Mouse (Mus musculus) CH12.LX (cell line): ENCODE data around the gene Tead1. TPM values are rescaled to one million over a fixed set of nuclear protein-coding genes. Genes with fewer than 3 reads are reported as not detected.

Source experiments
- DNase-seq: peaks from one replicate; pipeline ENCODE4 v3.0.0-alpha.2; 2013; ENCODE audit errors: extremely low read depth
- H3K27ac ChIP-seq: 2 replicates; pipeline ENCODE4 v1.5.1; 2012; ENCODE audit warnings: low read depth, mild to moderate bottlenecking, control low read depth, moderate library complexity; ENCODE audit not compliant: insufficient read depth
- H3K27me3 ChIP-seq: replicated peaks from 2 replicates; pipeline ENCODE3; 2012; ENCODE audit warnings: inconsistent platforms
- H3K36me3 ChIP-seq, 2 experiments: replicated peaks in 1 of 2; 2 replicates each; pipeline versions ENCODE3 to v1.6.1; 2012; ENCODE audit warnings: inconsistent platforms in 1 of 2, low read length in 1 of 2, mild to moderate bottlenecking in 1 of 2, mixed read lengths in 1 of 2, moderate library complexity in 1 of 2; ENCODE audit not compliant: control insufficient read depth in 1 of 2, insufficient read depth in 1 of 2
- H3K4me1 ChIP-seq, 2 experiments: 2 replicates each; pipeline ENCODE4 v1.6.1; 2012; ENCODE audit warnings: inconsistent platforms in 1 of 2, moderate library complexity in 1 of 2; ENCODE audit not compliant: insufficient read depth in 2 of 2, control insufficient read depth in 1 of 2
- H3K4me2 ChIP-seq: 2 replicates; pipeline ENCODE4 v1.6.1; 2012; ENCODE audit warnings: low read depth, mild to moderate bottlenecking, control low read depth; ENCODE audit not compliant: poor library complexity, insufficient read depth, severe bottlenecking
- H3K4me3 ChIP-seq, 3 experiments: fragments of 150-350 bp in 1 of 3; sonication (generic) in 1 of 3; replicated peaks in 1 of 3; 2 replicates each; pipeline versions ENCODE3 to v1.5.1; 2011 to 2012; ENCODE audit warnings: low read depth in 2 of 3, low read length in 2 of 3, mild to moderate bottlenecking in 2 of 3, moderate library complexity in 2 of 3, control low read depth in 1 of 3, improper control_type of control experiment in 1 of 3, inconsistent platforms in 1 of 3, mixed read lengths in 1 of 3; ENCODE audit not compliant: poor library complexity in 1 of 3
- H3K79me2 ChIP-seq: replicated peaks from 2 replicates; pipeline ENCODE4 v1.6.1; 2012; ENCODE audit warnings: mild to moderate bottlenecking, moderate library complexity; ENCODE audit not compliant: control insufficient read depth, poor library complexity, insufficient read depth, severe bottlenecking; ENCODE audit errors: extremely low read depth
- H3K9ac ChIP-seq: 2 replicates; pipeline ENCODE4 v1.6.1; 2012; ENCODE audit warnings: low read depth, mild to moderate bottlenecking, control low read depth, moderate library complexity; ENCODE audit not compliant: insufficient read depth
- H3K9me3 ChIP-seq: replicated peaks from 2 replicates; pipeline ENCODE3; 2012; ENCODE audit warnings: low read length, inconsistent platforms, mixed read lengths
- CHD1 ChIP-seq: IDR thresholded peaks from 2 replicates; pipeline ENCODE4 v1.6.1; 2012; ENCODE audit warnings: low read depth, low read length, improper control_type of control experiment, inconsistent platforms
- CHD2 ChIP-seq: IDR thresholded peaks from 2 replicates; pipeline ENCODE4 v1.6.1; 2011; ENCODE audit warnings: low read length, improper control_type of control experiment
- CTCF ChIP-seq, 2 experiments: IDR thresholded peaks in 1 of 2; conservative IDR thresholded peaks in 1 of 2; 2 replicates each; pipeline ENCODE4 v1.5.1; 2011 to 2012; ENCODE audit warnings: low read depth in 2 of 2, low read length in 2 of 2, improper control_type of control experiment in 1 of 2, inconsistent platforms in 1 of 2, mild to moderate bottlenecking in 1 of 2, moderate library complexity in 1 of 2
- E2F4 ChIP-seq: IDR thresholded peaks from 2 replicates; pipeline ENCODE4 v1.6.1; 2011; ENCODE audit warnings: low read depth, low read length, improper control_type of control experiment; ENCODE audit not compliant: insufficient replicate concordance
- ELF1 ChIP-seq: IDR thresholded peaks from 2 replicates; pipeline ENCODE4 v1.6.1; 2014; ENCODE audit warnings: low read depth, mild to moderate bottlenecking, inconsistent platforms, low read length, improper control_type of control experiment
- KAT2A ChIP-seq: IDR thresholded peaks from 2 replicates; pipeline ENCODE4 v1.6.1; 2012; ENCODE audit warnings: low read length, improper control_type of control experiment, inconsistent platforms; ENCODE audit not compliant: insufficient replicate concordance
- MAFK ChIP-seq: IDR thresholded peaks from 2 replicates; pipeline ENCODE4 v1.6.1; 2011; ENCODE audit warnings: low read length, improper control_type of control experiment; ENCODE audit not compliant: insufficient replicate concordance
- MAX ChIP-seq: IDR thresholded peaks from 2 replicates; pipeline ENCODE4 v1.6.1; 2011; ENCODE audit warnings: low read length, improper control_type of control experiment
- MAZ ChIP-seq: IDR thresholded peaks from 2 replicates; pipeline ENCODE4 v1.6.1; 2012; ENCODE audit warnings: low read depth, mild to moderate bottlenecking, inconsistent platforms, low read length, improper control_type of control experiment, moderate library complexity
- MEF2A ChIP-seq: IDR thresholded peaks from 2 replicates; pipeline ENCODE4 v1.6.1; 2014; ENCODE audit warnings: low read depth, mild to moderate bottlenecking, inconsistent platforms, low read length, improper control_type of control experiment, borderline replicate concordance
- POLR2A ChIP-seq: IDR thresholded peaks from 2 replicates; pipeline ENCODE4 v1.6.1; 2011; ENCODE audit warnings: low read depth, mild to moderate bottlenecking, improper control_type of control experiment, low read length
- POLR2AphosphoS2 ChIP-seq: IDR thresholded peaks from 2 replicates; pipeline ENCODE4 v1.6.1; 2011; ENCODE audit warnings: low read depth, low read length, improper control_type of control experiment
- RCOR1 ChIP-seq: conservative IDR thresholded peaks from 2 replicates; pipeline ENCODE4 v1.6.1; 2012; ENCODE audit warnings: low read depth, mild to moderate bottlenecking, inconsistent platforms, low read length, improper control_type of control experiment
- SMC3 ChIP-seq: IDR thresholded peaks from 2 replicates; pipeline ENCODE4 v1.6.1; 2011; ENCODE audit warnings: low read depth, low read length, improper control_type of control experiment
- TBP ChIP-seq: conservative IDR thresholded peaks from 2 replicates; pipeline ENCODE4 v1.6.1; 2011; ENCODE audit warnings: low read depth, low read length, improper control_type of control experiment
- UBTF ChIP-seq: IDR thresholded peaks from 2 replicates; pipeline ENCODE4 v1.6.1; 2012; ENCODE audit warnings: low read depth, mild to moderate bottlenecking, inconsistent platforms, low read length, improper control_type of control experiment, moderate library complexity
- USF1 ChIP-seq: IDR thresholded peaks from 2 replicates; pipeline ENCODE4 v1.6.1; 2014; ENCODE audit warnings: low read depth, mild to moderate bottlenecking, inconsistent platforms, low read length, improper control_type of control experiment
- ZKSCAN1 ChIP-seq: IDR thresholded peaks from 2 replicates; pipeline ENCODE4 v1.6.1; 2012; ENCODE audit warnings: low read depth, inconsistent platforms, low read length, improper control_type of control experiment, borderline replicate concordance
- ZMIZ1 ChIP-seq: IDR thresholded peaks from 2 replicates; pipeline ENCODE4 v1.6.1; 2012; ENCODE audit warnings: low read depth, mild to moderate bottlenecking, inconsistent platforms, low read length, improper control_type of control experiment
- dilution Hi-C: fragments of 300-500 bp; cut with MboI; formaldehyde crosslinking; loops from 2 replicates; pipeline ENCODE4 v1.14.3; 2020; ENCODE audit warnings: low sequenced_read_pairs; ENCODE audit not compliant: extremely low pct_unique_long_range_greater_than_20kb, extremely low pct_ligation_motif_present
- in situ Hi-C: fragments of 300-500 bp; cut with MboI; formaldehyde crosslinking; loops from 3 replicates; pipeline ENCODE4 v1.14.3; 2019; ENCODE audit warnings: low sequenced_read_pairs, low pct_ligation_motif_present, low pct_unique_long_range_greater_than_20kb, mixed read lengths
- polyA plus RNA-seq: library from polyadenylated mRNA; unstranded; fragments of >175 nt; gene quantifications from 2 replicates; pipeline ENCODE4 v1.2.1, GENCODE M21; 2012; ENCODE audit warnings: low read depth; ENCODE audit not compliant: insufficient read length
- total RNA-seq, 2 experiments: library from RNA; depleted of rRNA; stranded (reverse); fragments of 300-350 nt in 1 of 2; fragments of >200 nt in 1 of 2; gene quantifications; 2 replicates each; pipeline ENCODE4 v1.2.3; 2012 to 2014

Gene Tead1
- total and polyA plus RNA-seq, 3 experiments, result not detected

- Histone ChIP-seq H3K9ac (no peak overlapping the region), H3K27me3 (no peaks in the 10 kb centered on the region), H3K36me3 (no peaks in the 10 kb centered on the region), H3K4me2 (no peak overlapping the region), H3K4me3 (no peak overlapping the region), H3K4me1 (no peaks in the 10 kb centered on the region), H3K79me2 (no peaks in the 10 kb centered on the region), H3K27ac (no peak overlapping the region), H3K9me3 (no peaks in the 10 kb centered on the region)
- dilution Hi-C loops, result no loop called here
- TF ChIP-seq KAT2A, result no peak
- no peak for DNase-seq
- in situ Hi-C loops, result no loop called here
Measured at GRCm38 (mm10) chr7:112892595-112892994, 213.5 kb downstream of the Tead1 start.

- dilution Hi-C loops, result no loop called here
- Histone ChIP-seq H3K36me3 (no peaks in the 10 kb centered on the region), H3K27ac (no peak overlapping the region), H3K79me2 (no peaks in the 10 kb centered on the region), H3K9ac (no peak overlapping the region), H3K9me3 (no peaks in the 10 kb centered on the region), H3K4me2 (no peak overlapping the region), H3K27me3 (no peaks in the 10 kb centered on the region), H3K4me3 (no peak overlapping the region), H3K4me1 (peaks cover 0 to 15% of the 10 kb centered on the region in 2 experiments; a peak in 2 of 4 replicates)
- no peak for DNase-seq
- TF ChIP-seq TBP, result no peak
- no peak for TF ChIP-seq CHD1
- TF ChIP-seq CTCF (conservative IDR thresholded peaks at IDR 0.05 in 1 of 2, IDR thresholded peaks at IDR 0.05 in 1 of 2; ENCODE audit: low read depth in 2 of 2, low read length in 2 of 2), result no peak
- TF ChIP-seq ZKSCAN1, result no peak
- no peak for TF ChIP-seq ZMIZ1
- no peak for TF ChIP-seq RCOR1
- no peak for TF ChIP-seq MAZ
- TF ChIP-seq E2F4, result no peak
- no peak for TF ChIP-seq USF1
- no peak for TF ChIP-seq CHD2
- TF ChIP-seq UBTF, result no peak
- TF ChIP-seq POLR2AphosphoS2, result no peak
- no peak for TF ChIP-seq MAX
- TF ChIP-seq POLR2A, result no peak
- no peak for TF ChIP-seq MEF2A
- no peak for TF ChIP-seq ELF1
- TF ChIP-seq SMC3, result no peak
- TF ChIP-seq MAFK, result no peak
- in situ Hi-C loops, result no loop called here
Measured at GRCm38 (mm10) chr7:112896363-112896762, 217.2 kb downstream of the Tead1 start.
